Mouse (Mus musculus): ENCODE measurements at regions not wholly inside any gene's neighbourhood (a gene's known extent, or its start where the extent isn't known, plus 50 kb on each side); places are given as distances from the start of the nearest gene placed in this dataset.

DNA sequence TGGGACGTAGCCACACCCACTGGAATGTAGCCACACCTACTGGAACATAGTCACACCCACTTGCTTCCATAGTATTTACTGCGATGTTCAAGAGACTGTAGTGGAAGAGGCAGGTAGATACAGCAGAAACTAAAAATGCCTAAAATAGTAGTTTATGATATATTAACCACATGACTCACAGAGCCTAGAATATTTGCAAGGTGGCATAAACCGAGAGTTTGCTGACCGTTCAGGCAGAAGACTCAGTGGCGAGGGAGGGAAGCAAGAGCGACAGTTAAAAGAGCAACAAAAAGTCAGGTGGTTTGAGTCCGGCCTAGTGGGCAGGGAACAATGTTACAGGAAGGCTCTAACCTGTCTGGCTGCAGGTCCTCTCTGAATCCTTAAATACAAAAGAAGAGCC is 50.6 kb upstream of the Ado start:
- DNase-seq, result no peak

DNA sequence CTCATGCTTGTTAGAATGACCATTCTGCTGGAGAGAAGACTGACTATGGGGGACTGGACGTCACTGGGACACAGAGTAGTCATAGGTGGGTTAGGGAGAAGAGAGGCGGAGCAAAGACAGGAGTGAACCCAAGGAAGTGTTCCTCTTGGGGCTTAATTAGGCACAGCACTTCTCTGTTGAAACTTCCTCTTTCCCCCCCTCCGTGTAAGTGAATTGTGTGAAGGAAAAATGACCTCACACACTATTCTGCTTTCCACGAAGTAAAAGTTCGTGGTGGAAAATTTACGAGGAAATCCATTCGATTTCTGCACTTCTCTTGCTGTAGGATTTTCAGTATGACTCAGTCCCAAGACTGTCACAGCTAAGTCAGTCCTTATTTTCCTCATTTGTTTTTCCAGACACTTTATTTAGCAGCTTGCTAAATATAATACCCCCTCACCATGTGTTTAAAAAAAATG is 49.9 kb upstream of the Ado start:
- no peak for DNase-seq
